Mouse (Mus musculus) olfactory bulb, adult 2 months (tissue): ENCODE results near the gene Cplx2.

Experiments used
- CTCF ChIP-seq: fragments of 200-500 bp; IDR thresholded peaks from 2 replicates; pipeline ENCODE4 v1.5.1; 2012; ENCODE audit warnings: low read depth, mild to moderate bottlenecking, low read length, moderate library complexity; ENCODE audit not compliant: insufficient read depth
- POLR2A ChIP-seq: fragments of 200-500 bp; IDR thresholded peaks from 2 replicates; pipeline ENCODE4 v1.6.1; 2012; ENCODE audit warnings: mild to moderate bottlenecking, low read depth, low read length, moderate library complexity; ENCODE audit not compliant: insufficient read depth

DNA sequence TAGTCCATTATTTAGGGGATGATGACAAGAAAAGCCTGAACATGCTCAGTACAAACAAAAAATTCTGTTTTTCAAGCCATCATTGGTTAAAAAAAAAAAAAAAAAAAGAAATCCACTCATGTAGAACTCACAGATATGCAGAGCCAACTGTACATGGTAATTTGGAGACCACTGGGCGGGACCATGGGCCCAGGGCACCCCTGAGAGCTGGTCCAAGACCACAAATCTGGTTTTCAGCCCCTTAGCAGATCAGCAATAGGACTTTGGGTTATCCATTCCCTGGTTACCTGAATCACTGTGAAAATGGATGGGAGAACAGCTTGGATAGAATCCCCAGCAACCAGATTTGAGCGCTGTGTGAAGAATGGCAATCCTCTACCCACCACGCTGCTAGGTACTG lies 40.5 kb downstream of the Cplx2 start:
- no peak for TF ChIP-seq CTCF
- TF ChIP-seq POLR2A = no peak
